Mouse (Mus musculus) midbrain, postnatal 0 days (tissue): ENCODE results near the gene Usp2. TPM values are rescaled to one million over a fixed set of nuclear protein-coding genes. Genes with fewer than 3 reads are reported as not detected.

ENCODE experiments used
- ATAC-seq: fragments of 200-750 bp; cut with Nextera tagmentation; 2 replicates; pipeline ENCODE4 v1.8.0; 2017; ENCODE audit warnings: moderate number of reproducible peaks, mild to moderate bottlenecking, moderate TSS enrichment, moderate library complexity; ENCODE audit not compliant: low FRiP score
- DNase-seq: peaks from one replicate; pipeline ENCODE4 v3.0.0-alpha.2; 2015; ENCODE audit warnings: low spot score
- H3K27ac ChIP-seq: fragments of 300-500 bp; sonication (generic); 2 replicates; pipeline ENCODE4 v1.5.1; 2014; ENCODE audit warnings: low read depth, mild to moderate bottlenecking, low read length, mixed read lengths
- H3K27me3 ChIP-seq: fragments of 300-500 bp; sonication (generic); 2 replicates; pipeline ENCODE4 v1.6.1; 2014; ENCODE audit warnings: low read length, control low read depth, mixed read lengths; ENCODE audit not compliant: insufficient read depth
- H3K36me3 ChIP-seq: fragments of 300-500 bp; sonication (generic); 2 replicates; pipeline ENCODE4 v1.6.1; 2014; ENCODE audit warnings: low read length, control low read depth, mixed read lengths; ENCODE audit not compliant: insufficient read depth
- H3K4me1 ChIP-seq: fragments of 300-500 bp; sonication (generic); 2 replicates; pipeline ENCODE4 v1.6.1; 2014; ENCODE audit warnings: mild to moderate bottlenecking, control low read depth, antibody characterized with exemption, low read length, mixed read lengths; ENCODE audit not compliant: insufficient read depth
- H3K4me2 ChIP-seq: fragments of 300-500 bp; sonication (generic); 2 replicates; pipeline ENCODE4 v1.6.1; 2014; ENCODE audit warnings: low read depth, mild to moderate bottlenecking, low read length, mixed read lengths; ENCODE audit not compliant: poor library complexity, severe bottlenecking
- H3K4me3 ChIP-seq: fragments of 300-500 bp; sonication (generic); 2 replicates; pipeline ENCODE4 v1.5.1; 2014; ENCODE audit warnings: low read depth, mild to moderate bottlenecking, low read length, moderate library complexity
- H3K9ac ChIP-seq: fragments of 300-500 bp; sonication (generic); replicated peaks from 2 replicates; pipeline ENCODE4 v1.6.1; 2014; ENCODE audit warnings: mild to moderate bottlenecking, low read length, moderate library complexity, mixed read lengths; ENCODE audit not compliant: poor library complexity, severe bottlenecking
- H3K9me3 ChIP-seq: fragments of 300-500 bp; sonication (generic); 2 replicates; pipeline ENCODE4 v1.6.1; 2016; ENCODE audit warnings: low read length, control low read depth
- CTCF ChIP-seq: IDR thresholded peaks from 2 replicates; pipeline ENCODE4 v1.5.1; 2016; ENCODE audit warnings: antibody characterized with exemption, mild to moderate bottlenecking
- WGBS: fragments of 180-500 bp; shearing (Covaris S2); extraction: QIAGEN DNeasy Blood & Tissue Kit; methylation state at CpG from one replicate; pipeline ENCODE4 v1.1.7; 2014; 5-methylcytosine and 5-hydroxymethylcytosine counted together
- polyA plus RNA-seq: library from polyadenylated mRNA; unstranded; fragments of >200 nt; fragmentation: Nextera tagmentation; extraction: Ambion mirVana; gene quantifications from 2 replicates; pipeline ENCODE4 v1.2.1, GENCODE M21; 2015
- total RNA-seq: library from RNA; depleted of rRNA; stranded (reverse); fragments of >200 nt; gene quantifications from 2 replicates; pipeline ENCODE4 v1.2.3, GENCODE M21; 2014

Gene Usp2
- total and polyA plus RNA-seq, 2 experiments from 2014 or later: 7.5 to 15.1 TPM

- no peak for ATAC-seq
These were observed 36.2 kb upstream of the Usp2 start for GRCm38 (mm10) chr9:44030646-44031045.

GRCm38 (mm10) chr9:44031079-44031478 lies 35.7 kb upstream of the Usp2 start:
- no peaks in the 10 kb centered on the region for H3K27me3 ChIP-seq
- ATAC-seq (no peak), DNase-seq (no peak)
- no peaks in the 10 kb centered on the region for H3K36me3 ChIP-seq
- no peak overlapping the region for H3K27ac ChIP-seq
- WGBS: 80% methylated on average over 5 of the region's 5 CpGs
- H3K9ac ChIP-seq: no peak overlapping the region
- TF ChIP-seq CTCF: no peak
- no peak overlapping the region for H3K4me3 ChIP-seq
- H3K4me2 ChIP-seq: no peak overlapping the region
- no peaks in the 10 kb centered on the region for H3K9me3 ChIP-seq
- H3K4me1 ChIP-seq: no peaks in the 10 kb centered on the region

More at GRCm38 (mm10) chr9:44030646-44031045, 36.2 kb upstream of the Usp2 start:
- Histone ChIP-seq H3K27me3 (no peaks in the 10 kb centered on the region), H3K27ac (no peak overlapping the region), H3K4me2 (no peak overlapping the region), H3K9ac (no peak overlapping the region), H3K36me3 (no peaks in the 10 kb centered on the region), H3K4me3 (no peak overlapping the region), H3K9me3 (no peaks in the 10 kb centered on the region), H3K4me1 (no peaks in the 10 kb centered on the region)
- TF ChIP-seq CTCF: no peak
- 95% methylated on average over 4 of the region's 4 CpGs for WGBS
- no peak for DNase-seq

GRCm38 (mm10) chr9:44031946-44032345 lies 34.9 kb upstream of the Usp2 start:
- Histone ChIP-seq H3K4me1 (no peaks in the 10 kb centered on the region), H3K9me3 (no peaks in the 10 kb centered on the region), H3K4me2 (no peak overlapping the region), H3K36me3 (no peaks in the 10 kb centered on the region), H3K27ac (no peak overlapping the region), H3K4me3 (no peak overlapping the region), H3K9ac (no peak overlapping the region), H3K27me3 (no peaks in the 10 kb centered on the region)
- 83% methylated on average over 4 of the region's 4 CpGs for WGBS
- no peak for TF ChIP-seq CTCF
- DNase-seq (no peak), ATAC-seq (no peak)

GRCm38 (mm10) chr9:44033317-44033716 lies 33.5 kb upstream of the Usp2 start:
- TF ChIP-seq CTCF: no peak
- H3K9me3 ChIP-seq: no peaks in the 10 kb centered on the region
- no peaks in the 10 kb centered on the region for H3K4me1 ChIP-seq
- no peak overlapping the region for H3K4me3 ChIP-seq
- DNase-seq (no peak), ATAC-seq (no peak)
- 91% methylated on average over 5 of the region's 5 CpGs for WGBS
- H3K9ac ChIP-seq: no peak overlapping the region
- H3K27me3 ChIP-seq: no peaks in the 10 kb centered on the region
- no peak overlapping the region for H3K4me2 ChIP-seq
- no peak overlapping the region for H3K27ac ChIP-seq
- no peaks in the 10 kb centered on the region for H3K36me3 ChIP-seq

GRCm38 (mm10) chr9:44033957-44034727 lies 32.7 kb upstream of the Usp2 start:
- no peaks in the 10 kb centered on the region for H3K27me3 ChIP-seq
- no peak for ATAC-seq
- no peak overlapping the region for H3K4me2 ChIP-seq
- no peak overlapping the region for H3K27ac ChIP-seq
- TF ChIP-seq CTCF: no peak
- H3K9me3 ChIP-seq: no peaks in the 10 kb centered on the region
- no peaks in the 10 kb centered on the region for H3K4me1 ChIP-seq
- H3K9ac ChIP-seq: no peak overlapping the region
- WGBS: 80% methylated on average over 13 of the region's 13 CpGs
- DNase-seq: no peak
- H3K36me3 ChIP-seq: no peaks in the 10 kb centered on the region
- H3K4me3 ChIP-seq: no peak overlapping the region

- no peak overlapping the region for H3K4me2 ChIP-seq
- no peak overlapping the region for H3K4me3 ChIP-seq
- no peaks in the 10 kb centered on the region for H3K27me3 ChIP-seq
- TF ChIP-seq CTCF: no peak
- no peaks in the 10 kb centered on the region for H3K4me1 ChIP-seq
- no peak overlapping the region for H3K9ac ChIP-seq
- WGBS: 91% methylated on average over 5 of the region's 5 CpGs
- DNase-seq: no peak
- no peaks in the 10 kb centered on the region for H3K36me3 ChIP-seq
- no peak overlapping the region for H3K27ac ChIP-seq
- no peaks in the 10 kb centered on the region for H3K9me3 ChIP-seq
- ATAC-seq: no peak
These were observed 29.7 kb upstream of the Usp2 start for GRCm38 (mm10) chr9:44037106-44037505.
